ENCODE assay signal across 16 mouse cellular contexts in genomic region chr3:81025568-81026213, GRCm38 (mm10). TPM values are rescaled to one million over a fixed set of nuclear protein-coding genes. Genes with fewer than 3 reads are reported as not detected.
"Had no signal": no experiment of that assay in that cellular context is flagged by ENCODE, and none has a peak within 500 bp of the region (broad histone marks: within the 10 kb centered on the region; RNA-seq: fewer than 3 reads in every experiment).

No protein-coding gene starts in this region.

- H3K9ac ChIP-seq: limb, embryonic 15.5 days; liver, embryonic 12.5 days; lung, embryonic 14.5 days; neural tube, embryonic 12.5 days had no signal

- H3K4me1 ChIP-seq: limb, embryonic 15.5 days; liver, embryonic 12.5 days; megakaryocyte, embryonic 14.5 days; neural tube, embryonic 12.5 days had no signal

- H3K36me3 ChIP-seq: limb, embryonic 15.5 days; liver, embryonic 12.5 days; neural tube, embryonic 12.5 days had no signal

- DNase-seq: kidney, adult 2 months; kidney, postnatal 25 days; lung, embryonic 14.5 days; lung, postnatal 10 days; lung, postnatal 4 days; thymus, postnatal 14 days had no signal

- H3K4me3 ChIP-seq: left cerebral cortex, adult 2 months; limb, embryonic 15.5 days; liver, embryonic 12.5 days; megakaryocyte, embryonic 14.5 days; myocyte; neural tube, embryonic 12.5 days had no signal

- H3K27me3 ChIP-seq: limb, embryonic 15.5 days; liver, embryonic 12.5 days; neural tube, embryonic 12.5 days had no signal

- ATAC-seq: liver, embryonic 12.5 days; midbrain, embryonic 16.5 days had no signal

- H3K9me3 ChIP-seq: limb, embryonic 15.5 days; liver, embryonic 12.5 days; megakaryocyte, embryonic 14.5 days; neural tube, embryonic 12.5 days had no signal

- H3K27ac ChIP-seq: left cerebral cortex, adult 2 months; limb, embryonic 15.5 days; liver, embryonic 12.5 days; neural tube, embryonic 12.5 days; stomach, postnatal 0 days had no signal

- H3K4me2 ChIP-seq: limb, embryonic 15.5 days; liver, embryonic 12.5 days; lung, embryonic 14.5 days; midbrain, embryonic 11.5 days; neural tube, embryonic 12.5 days had no signal

RNA-seq across cellular contexts. Expression of gene Pdgfc, which starts 10.5 kb away (rescaled TPM):
- total RNA-seq: neutrophil, adult 5-6 weeks had no signal
